Mouse (Mus musculus): ENCODE results near the gene Cd209d.

- TF ChIP-seq TAL1 (conservative IDR thresholded peaks at IDR 0.05; ENCODE audit: low read depth, low read length) = no peak
- no peak for TF ChIP-seq CTCF (IDR thresholded peaks at IDR 0.05; ENCODE audit: low read depth, low read length)
These were observed 2.2 kb downstream of the Cd209d start for GRCm38 (mm10) chr8:3876121-3876520.
